Mouse (Mus musculus) hindbrain, embryonic 13.5 days (tissue): ENCODE data around the gene Olfr916. TPM values are rescaled to one million over a fixed set of nuclear protein-coding genes. Genes with fewer than 3 reads are reported as not detected.

Experiments used
- ATAC-seq: fragments of 200-750 bp; cut with Nextera tagmentation; 2 replicates; pipeline ENCODE4 v1.8.0; 2017; ENCODE audit warnings: moderate TSS enrichment; ENCODE audit not compliant: low FRiP score
- H3K27ac ChIP-seq: fragments of 300-500 bp; sonication (generic); 2 replicates; pipeline ENCODE4 v1.5.1; 2015; ENCODE audit warnings: inconsistent platforms, mild to moderate bottlenecking, moderate library complexity
- H3K27me3 ChIP-seq: fragments of 300-500 bp; sonication (generic); 2 replicates; pipeline ENCODE4 v1.6.1; 2015; ENCODE audit warnings: mild to moderate bottlenecking, inconsistent platforms
- H3K36me3 ChIP-seq: fragments of 300-500 bp; sonication (generic); 2 replicates; pipeline ENCODE4 v1.6.1; 2015; ENCODE audit warnings: mild to moderate bottlenecking, inconsistent platforms
- H3K4me1 ChIP-seq: fragments of 300-500 bp; sonication (generic); replicated peaks from 2 replicates; pipeline ENCODE4 v1.6.1; 2015; ENCODE audit warnings: inconsistent platforms
- H3K4me2 ChIP-seq: fragments of 300-500 bp; sonication (generic); 2 replicates; pipeline ENCODE4 v1.6.1; 2015; ENCODE audit warnings: inconsistent platforms, mild to moderate bottlenecking, moderate library complexity
- H3K4me3 ChIP-seq: fragments of 300-500 bp; sonication (generic); 2 replicates; pipeline ENCODE4 v1.5.1; 2015; ENCODE audit warnings: mild to moderate bottlenecking, inconsistent platforms
- H3K9ac ChIP-seq: fragments of 300-500 bp; sonication (generic); 2 replicates; pipeline ENCODE4 v1.6.1; 2015; ENCODE audit warnings: mild to moderate bottlenecking, inconsistent platforms
- H3K9me3 ChIP-seq: fragments of 300-500 bp; sonication (generic); 2 replicates; pipeline ENCODE4 v1.6.1; 2016; ENCODE audit warnings: inconsistent platforms
- WGBS: fragments of 180-500 bp; shearing (Covaris S2); methylation state at CpG from one replicate; pipeline ENCODE4 v1.1.7; 2015; 5-methylcytosine and 5-hydroxymethylcytosine counted together
- polyA plus RNA-seq: library from polyadenylated mRNA; unstranded; fragments of >200 nt; fragmentation: Nextera tagmentation; extraction: Ambion mirVana; gene quantifications from 2 replicates; pipeline ENCODE4 v1.2.1, GENCODE M21; 2015

The Olfr916 gene
- not detected in 2 replicates for polyA plus RNA-seq

GRCm38 (mm10) chr9:38659775-38660174 lies at the start of gene Olfr916:
Olfr916 (minus strand) TSS chr9:38659875.
- ATAC-seq = no peak
- Histone ChIP-seq H3K4me2 (no peak within 1 kb of the TSS), H3K36me3 (no peaks in the 10 kb centered on the region), H3K4me3 (no peak within 1 kb of the TSS), H3K9ac (no peak within 1 kb of the TSS), H3K9me3 (no peaks in the 10 kb centered on the region), H3K4me1 (no peaks in the 10 kb centered on the region), H3K27me3 (no peaks in the 10 kb centered on the region), H3K27ac (no peak within 1 kb of the TSS)
- WGBS = 63% methylated on average over 1 of the region's 1 CpGs

- ATAC-seq = no peak
- WGBS = 84% methylated on average over 2 of the region's 2 CpGs
- Histone ChIP-seq H3K36me3 (no peaks in the 10 kb centered on the region), H3K27me3 (no peaks in the 10 kb centered on the region), H3K27ac (no peak within 1 kb of the TSS), H3K4me1 (no peaks in the 10 kb centered on the region), H3K9ac (no peak within 1 kb of the TSS), H3K4me2 (no peak within 1 kb of the TSS), H3K4me3 (no peak within 1 kb of the TSS), H3K9me3 (no peaks in the 10 kb centered on the region)
These were observed 14.8 kb upstream of the Olfr916 start, which contains the start of gene Olfr918 for GRCm38 (mm10) chr9:38674501-38674900. Olfr918 (minus strand) TSS chr9:38674601.

GRCm38 (mm10) chr9:38672887-38673286 lies 13.2 kb upstream of the Olfr916 start:
- H3K4me2 ChIP-seq = no peak overlapping the region
- no peak for ATAC-seq
- no peak overlapping the region for H3K9ac ChIP-seq
- H3K4me1 ChIP-seq = no peaks in the 10 kb centered on the region
- no peaks in the 10 kb centered on the region for H3K9me3 ChIP-seq
- no peak overlapping the region for H3K27ac ChIP-seq
- WGBS = 87% methylated on average over 2 of the region's 2 CpGs
- no peaks in the 10 kb centered on the region for H3K27me3 ChIP-seq
- H3K36me3 ChIP-seq = no peaks in the 10 kb centered on the region
- no peak overlapping the region for H3K4me3 ChIP-seq

GRCm38 (mm10) chr9:38665742-38666141 lies 6.1 kb upstream of the Olfr916 start, which contains the start of gene Olfr917:
Olfr917 (minus strand) TSS chr9:38665842.
- Histone ChIP-seq H3K27ac (no peak within 1 kb of the TSS), H3K27me3 (no peaks in the 10 kb centered on the region), H3K9ac (no peak within 1 kb of the TSS), H3K4me3 (no peak within 1 kb of the TSS), H3K36me3 (no peaks in the 10 kb centered on the region), H3K9me3 (no peaks in the 10 kb centered on the region), H3K4me2 (no peak within 1 kb of the TSS), H3K4me1 (no peaks in the 10 kb centered on the region)
- 84% methylated on average over 1 of the region's 1 CpGs for WGBS
- ATAC-seq = no peak

- Histone ChIP-seq H3K9ac (no peak overlapping the region), H3K27me3 (no peaks in the 10 kb centered on the region), H3K27ac (no peak overlapping the region), H3K4me3 (no peak overlapping the region), H3K4me2 (no peak overlapping the region), H3K4me1 (no peaks in the 10 kb centered on the region), H3K36me3 (no peaks in the 10 kb centered on the region), H3K9me3 (peaks cover 3% of the 10 kb centered on the region; the same call in 1 of the 2 replicates)
- ATAC-seq = no peak
- WGBS = 83% methylated on average over 4 of the region's 4 CpGs
These were observed 27.3 kb downstream of the Olfr916 start for GRCm38 (mm10) chr9:38632406-38632805.

Other genes starting within 250 kb of the Olfr916 start
- gene Olfr901, start 230.4 kb downstream of the Olfr916 start, polyA plus RNA-seq = not detected in 2 replicates
- gene Olfr902, start 212.2 kb downstream of the Olfr916 start, polyA plus RNA-seq = not detected in 2 replicates
- not detected in 2 replicates for gene Olfr904, start 196.7 kb downstream of the Olfr916 start, polyA plus RNA-seq
- gene Olfr905, start 188.8 kb downstream of the Olfr916 start, polyA plus RNA-seq = not detected in 2 replicates
- not detected in 2 replicates for gene Olfr906, start 172.8 kb downstream of the Olfr916 start, polyA plus RNA-seq
- gene Olfr907, start 164.1 kb downstream of the Olfr916 start, polyA plus RNA-seq = not detected in 2 replicates
- gene Olfr911-ps1, start 138.3 kb downstream of the Olfr916 start, polyA plus RNA-seq = not detected in 2 replicates
- gene Olfr910, start 122.0 kb downstream of the Olfr916 start, polyA plus RNA-seq = not detected in 2 replicates
- gene Olfr912, start 79.7 kb downstream of the Olfr916 start, polyA plus RNA-seq = not detected in 2 replicates
- not detected in 2 replicates for gene Olfr913, start 67.1 kb downstream of the Olfr916 start, polyA plus RNA-seq
- gene Olfr914, start 54.8 kb downstream of the Olfr916 start, polyA plus RNA-seq = not detected in 2 replicates
- gene Olfr917, start 6.0 kb upstream of the Olfr916 start, polyA plus RNA-seq = not detected in 2 replicates
- gene Olfr918, start 14.7 kb upstream of the Olfr916 start, polyA plus RNA-seq = not detected in 2 replicates
- not detected in 2 replicates for gene Olfr919, start 43.8 kb upstream of the Olfr916 start, polyA plus RNA-seq
- 8.6 and 9.1 TPM in 2 replicates for gene Vwa5a, start 58.4 kb upstream of the Olfr916 start, polyA plus RNA-seq
- gene Olfr920, start 92.4 kb upstream of the Olfr916 start, polyA plus RNA-seq = not detected in 2 replicates
- gene Olfr921, start 113.2 kb upstream of the Olfr916 start, polyA plus RNA-seq = not detected in 2 replicates
- gene Olfr922, start 154.7 kb upstream of the Olfr916 start, polyA plus RNA-seq = not detected in 2 replicates
- gene Olfr923, start 166.7 kb upstream of the Olfr916 start, polyA plus RNA-seq = not detected in 2 replicates
- gene Olfr924, start 184.6 kb upstream of the Olfr916 start, polyA plus RNA-seq = not detected in 2 replicates
- gene Olfr26, start 195.2 kb upstream of the Olfr916 start, polyA plus RNA-seq = not detected in 2 replicates
- gene Olfr926, start 217.3 kb upstream of the Olfr916 start, polyA plus RNA-seq = not detected in 2 replicates